Mouse (Mus musculus) macrophage (primary cell): ENCODE data around the gene Wdr81. TPM values are rescaled to one million over a fixed set of nuclear protein-coding genes. Genes with fewer than 3 reads are reported as not detected.

Source experiments
- H3K27ac ChIP-seq: fragments of 350-480 bp; formaldehyde crosslinking; 2 replicates; pipeline ENCODE4 v1.9.0; 2021
- H3K36me3 ChIP-seq: fragments of 350-480 bp; formaldehyde crosslinking; 2 replicates; pipeline ENCODE4 v1.9.0; 2021; ENCODE audit errors: inconsistent target
- H3K4me3 ChIP-seq: fragments of 350-480 bp; formaldehyde crosslinking; 2 replicates; pipeline ENCODE4 v1.9.0; 2021; ENCODE audit errors: inconsistent target
- H3K79me2 ChIP-seq: fragments of 350-480 bp; formaldehyde crosslinking; 2 replicates; pipeline ENCODE4 v1.9.0; 2021; ENCODE audit errors: inconsistent target
- whole genome bisulfite sequencing: methylation state at CpG from one replicate; pipeline ENCODE4 v1.1.7; 2026; ENCODE audit warnings: inconsistent platforms; ENCODE audit not compliant: missing documents; 5-methylcytosine and 5-hydroxymethylcytosine counted together
- polyA plus RNA-seq: library from polyadenylated mRNA; stranded (reverse); fragments of 250-400 nt; gene quantifications from 3 replicates; pipeline ENCODE4 v1.2.4, GENCODE M21; 2018; ENCODE audit warnings: inconsistent platforms

Gene Wdr81
- polyA plus RNA-seq, 1 experiment from 2014 or later: 45.8 TPM

- H3K27ac ChIP-seq: no peak overlapping the region
These were observed 44.6 kb downstream of the Wdr81 start for GRCm38 (mm10) chr11:75409679-75410575.

GRCm38 (mm10) chr11:75406865-75407264, 47.7 kb downstream of the Wdr81 start:
- no peaks in the 10 kb centered on the region for H3K36me3 ChIP-seq
- no peak overlapping the region for H3K27ac ChIP-seq
- no peaks in the 10 kb centered on the region for H3K79me2 ChIP-seq
- 88% methylated on average over 3 of the region's 3 CpGs for WGBS
- no peak overlapping the region for H3K4me3 ChIP-seq

More at GRCm38 (mm10) chr11:75409679-75410575, 44.6 kb downstream of the Wdr81 start:
- Histone ChIP-seq H3K79me2 (no peaks in the 10 kb centered on the region), H3K4me3 (no peak overlapping the region), H3K36me3 (no peaks in the 10 kb centered on the region)
- WGBS: 49% methylated on average over 15 of the region's 17 CpGs

- Histone ChIP-seq H3K27ac (no peak overlapping the region), H3K4me3 (no peak overlapping the region), H3K36me3 (no peaks in the 10 kb centered on the region), H3K79me2 (no peaks in the 10 kb centered on the region)
- 87% methylated on average over 2 of the region's 4 CpGs for WGBS
These were observed 48.4 kb downstream of the Wdr81 start for GRCm38 (mm10) chr11:75406104-75406503.

- Histone ChIP-seq H3K27ac (no peak overlapping the region), H3K79me2 (no peaks in the 10 kb centered on the region), H3K4me3 (no peak overlapping the region), H3K36me3 (no peaks in the 10 kb centered on the region)
- 94% methylated on average over 6 of the region's 6 CpGs for WGBS
These were observed 49.7 kb downstream of the Wdr81 start for GRCm38 (mm10) chr11:75404801-75405200.

- Histone ChIP-seq H3K79me2 (no peaks in the 10 kb centered on the region), H3K36me3 (no peaks in the 10 kb centered on the region), H3K4me3 (no peak overlapping the region), H3K27ac (no peak overlapping the region)
- 91% methylated on average over 6 of the region's 6 CpGs for WGBS
These were observed 51.0 kb downstream of the Wdr81 start for GRCm38 (mm10) chr11:75403301-75404052.

GRCm38 (mm10) chr11:75402271-75402690, 52.2 kb downstream of the Wdr81 start:
- WGBS: 78% methylated on average over 5 of the region's 5 CpGs
- Histone ChIP-seq H3K36me3 (no peaks in the 10 kb centered on the region), H3K27ac (no peak overlapping the region), H3K4me3 (no peak overlapping the region), H3K79me2 (no peaks in the 10 kb centered on the region)

GRCm38 (mm10) chr11:75400099-75400498, 54.4 kb downstream of the Wdr81 start:
- H3K4me3 ChIP-seq: no peak overlapping the region
- H3K36me3 ChIP-seq: no peaks in the 10 kb centered on the region
- 91% methylated on average over 9 of the region's 9 CpGs for WGBS
- no peak overlapping the region for H3K27ac ChIP-seq
- H3K79me2 ChIP-seq: no peaks in the 10 kb centered on the region

- no peaks in the 10 kb centered on the region for H3K79me2 ChIP-seq
- no peak overlapping the region for H3K4me3 ChIP-seq
- no peaks in the 10 kb centered on the region for H3K36me3 ChIP-seq
- H3K27ac ChIP-seq: no peak overlapping the region
- WGBS: 83% methylated on average over 11 of the region's 11 CpGs
These were observed 55.1 kb downstream of the Wdr81 start for GRCm38 (mm10) chr11:75399411-75399841.

- H3K79me2 ChIP-seq: no peaks in the 10 kb centered on the region
- H3K27ac ChIP-seq: no peak overlapping the region
- H3K36me3 ChIP-seq: no peaks in the 10 kb centered on the region
- no peak overlapping the region for H3K4me3 ChIP-seq
- 67% methylated on average over 7 of the region's 7 CpGs for WGBS
These were observed 57.1 kb downstream of the Wdr81 start for GRCm38 (mm10) chr11:75397452-75397851.

- Histone ChIP-seq H3K79me2 (no peaks in the 10 kb centered on the region), H3K4me3 (no peak overlapping the region), H3K36me3 (no peaks in the 10 kb centered on the region), H3K27ac (no peak overlapping the region)
- WGBS: 13% methylated on average over 1 of the region's 1 CpGs
These were observed 58.9 kb downstream of the Wdr81 start for GRCm38 (mm10) chr11:75395611-75396010.

Other genes starting within 250 kb of the Wdr81 start
- 37.9 to 93.2 TPM (median 39.5 TPM) in 3 replicates for gene Rpa1, start 106.4 kb downstream of the Wdr81 start, polyA plus RNA-seq
- gene Smyd4, start 106.3 kb downstream of the Wdr81 start, polyA plus RNA-seq: 3.6 to 6.3 TPM (median 5.0 TPM) in 3 replicates
- gene Serpinf1, start 32.0 kb downstream of the Wdr81 start, polyA plus RNA-seq: 0.86 to 1.0 TPM in 2 of 3 replicates, not detected in the other
- 0.11 TPM in 1 of 3 replicates, not detected in the others for gene Serpinf2, start 15.1 kb downstream of the Wdr81 start, polyA plus RNA-seq
- gene Tlcd2, start 7.0 kb upstream of the Wdr81 start, polyA plus RNA-seq: 2.5 to 4.9 TPM (median 4.5 TPM) in 3 replicates
- gene Prpf8, start 32.1 kb upstream of the Wdr81 start, polyA plus RNA-seq: 72.5 to 92.1 TPM (median 86.0 TPM) in 3 replicates
- gene Rilp, start 55.4 kb upstream of the Wdr81 start, polyA plus RNA-seq: 6.6 to 7.4 TPM (median 7.1 TPM) in 3 replicates
- gene Scarf1, start 58.8 kb upstream of the Wdr81 start, polyA plus RNA-seq: 8.6 to 19.0 TPM (median 16.2 TPM) in 3 replicates
- 250 to 450 TPM (median 359 TPM) in 3 replicates for gene Slc43a2, start 77.0 kb upstream of the Wdr81 start, polyA plus RNA-seq
- 282 to 582 TPM (median 340 TPM) in 3 replicates for gene Pitpna, start 133.4 kb upstream of the Wdr81 start, polyA plus RNA-seq
- gene Inpp5k, start 176.3 kb upstream of the Wdr81 start, polyA plus RNA-seq: 20.3 to 48.0 TPM (median 38.4 TPM) in 3 replicates
- 62.9 to 77.4 TPM (median 64.6 TPM) in 3 replicates for gene Myo1c, start 195.8 kb upstream of the Wdr81 start, polyA plus RNA-seq
- gene Crk, start 224.5 kb upstream of the Wdr81 start, polyA plus RNA-seq: 52.3 to 73.1 TPM (median 60.5 TPM) in 3 replicates